Mouse (Mus musculus) MEL (cell line): ENCODE measurements around the gene Hoxc10. TPM values are rescaled to one million over a fixed set of nuclear protein-coding genes. Genes with fewer than 3 reads are reported as not detected.

Source experiments
- DNase-seq: peaks from one replicate; pipeline ENCODE4 v3.0.0; 2011; ENCODE audit warnings: low read depth, low spot score
- H3K27ac ChIP-seq: 2 replicates; pipeline ENCODE4 v1.5.1; 2012; ENCODE audit warnings: low read depth, mild to moderate bottlenecking, control low read depth, low read length, moderate library complexity; ENCODE audit not compliant: control insufficient read depth
- H3K27me3 ChIP-seq, 2 experiments: fragments of 150-350 bp in 1 of 2; sonication (generic) in 1 of 2; 2 replicates each; pipeline ENCODE4 v1.6.1; 2012; ENCODE audit warnings: low read length in 2 of 2, mild to moderate bottlenecking in 2 of 2, improper control_type of control experiment in 1 of 2, moderate library complexity in 1 of 2; ENCODE audit not compliant: insufficient read depth in 2 of 2, control insufficient read depth in 1 of 2
- H3K36me3 ChIP-seq, 2 experiments: 2 replicates each; pipeline ENCODE4 v1.6.1; 2012 to 2014; ENCODE audit warnings: low read length in 2 of 2, improper control_type of control experiment in 1 of 2, inconsistent platforms in 1 of 2, mild to moderate bottlenecking in 1 of 2; ENCODE audit not compliant: insufficient read depth in 2 of 2, control insufficient read depth in 1 of 2
- H3K4me1 ChIP-seq, 2 experiments: fragments of 150-350 bp in 1 of 2; sonication (generic) in 1 of 2; 2 replicates each; pipeline ENCODE4 v1.6.1; 2012; ENCODE audit warnings: low read length in 2 of 2, improper control_type of control experiment in 1 of 2, mild to moderate bottlenecking in 1 of 2; ENCODE audit not compliant: insufficient read depth in 2 of 2, control insufficient read depth in 1 of 2
- H3K4me3 ChIP-seq, 2 experiments: fragments of 150-350 bp in 1 of 2; sonication (generic) in 1 of 2; 2 replicates each; pipeline ENCODE4 v1.5.1; 2012; ENCODE audit warnings: low read depth in 2 of 2, low read length in 2 of 2, mild to moderate bottlenecking in 2 of 2, moderate library complexity in 2 of 2, control low read depth in 1 of 2, improper control_type of control experiment in 1 of 2; ENCODE audit not compliant: control insufficient read depth in 1 of 2, insufficient read depth in 1 of 2
- H3K79me2 ChIP-seq: 2 replicates; pipeline ENCODE4 v1.6.1; 2012; ENCODE audit warnings: mild to moderate bottlenecking, low read length, moderate library complexity; ENCODE audit not compliant: control insufficient read depth, poor library complexity, insufficient read depth
- H3K9ac ChIP-seq: 2 replicates; pipeline ENCODE4 v1.6.1; 2012; ENCODE audit warnings: low read depth, mild to moderate bottlenecking, control low read depth, low read length, moderate library complexity; ENCODE audit not compliant: control insufficient read depth, poor library complexity, severe bottlenecking
- H3K9me3 ChIP-seq: fragments of 150-350 bp; sonication (generic); replicated peaks from 2 replicates; pipeline ENCODE4 v1.6.1; 2012; ENCODE audit warnings: mild to moderate bottlenecking, low read length, improper control_type of control experiment, moderate library complexity; ENCODE audit not compliant: insufficient read depth
- BHLHE40 ChIP-seq: IDR thresholded peaks from 2 replicates; pipeline ENCODE4 v1.6.1; 2012; ENCODE audit warnings: low read depth, mild to moderate bottlenecking, inconsistent platforms, low read length, improper control_type of control experiment, borderline replicate concordance
- CTCF ChIP-seq, 3 experiments: IDR thresholded peaks in 2 of 3; conservative IDR thresholded peaks in 1 of 3; 2 replicates each; pipeline ENCODE4 v1.5.1; 2011 to 2012; ENCODE audit warnings: low read length in 3 of 3, low read depth in 2 of 3, mild to moderate bottlenecking in 2 of 3, improper control_type of control experiment in 1 of 3, inconsistent platforms in 1 of 3, mixed read lengths in 1 of 3, moderate library complexity in 1 of 3; ENCODE audit not compliant: control insufficient read depth in 1 of 3, insufficient read depth in 1 of 3, poor library complexity in 1 of 3, severe bottlenecking in 1 of 3
- ETS1 ChIP-seq: IDR thresholded peaks from 2 replicates; pipeline ENCODE4 v1.6.1; 2012; ENCODE audit warnings: low read depth, mild to moderate bottlenecking, inconsistent platforms, low read length, improper control_type of control experiment, moderate library complexity
- GABPA ChIP-seq: IDR thresholded peaks from 2 replicates; pipeline ENCODE4 v1.6.1; 2012; ENCODE audit warnings: low read depth, mild to moderate bottlenecking, inconsistent platforms, low read length, improper control_type of control experiment, moderate library complexity
- HCFC1 ChIP-seq: IDR thresholded peaks from 2 replicates; pipeline ENCODE4 v1.6.1; 2012; ENCODE audit warnings: low read depth, mild to moderate bottlenecking, inconsistent platforms, low read length, improper control_type of control experiment, moderate library complexity
- KAT2A ChIP-seq: conservative IDR thresholded peaks from 2 replicates; pipeline ENCODE4 v1.6.1; 2012; ENCODE audit warnings: low read depth, low read length, improper control_type of control experiment, inconsistent platforms
- MAFK ChIP-seq: IDR thresholded peaks from 2 replicates; pipeline ENCODE4 v1.6.1; 2011; ENCODE audit warnings: low read depth, mild to moderate bottlenecking, low read length, improper control_type of control experiment, borderline replicate concordance
- MAX ChIP-seq: IDR thresholded peaks from 2 replicates; pipeline ENCODE4 v1.6.1; 2011; ENCODE audit warnings: low read length, improper control_type of control experiment
- MEF2A ChIP-seq: IDR thresholded peaks from 2 replicates; pipeline ENCODE4 v1.6.1; 2014; ENCODE audit warnings: low read depth, mild to moderate bottlenecking, inconsistent platforms, low read length, improper control_type of control experiment; ENCODE audit not compliant: poor library complexity, insufficient replicate concordance, severe bottlenecking; ENCODE audit errors: extremely low read depth
- NELFE ChIP-seq: IDR thresholded peaks from 2 replicates; pipeline ENCODE4 v1.6.1; 2011; ENCODE audit warnings: low read depth, low read length, improper control_type of control experiment
- POLR2A ChIP-seq, 2 experiments: IDR thresholded peaks; 2 replicates each; pipeline ENCODE4 v1.6.1; 2011 to 2012; ENCODE audit warnings: low read length in 2 of 2, mild to moderate bottlenecking in 2 of 2, control low read depth in 1 of 2, improper control_type of control experiment in 1 of 2, low read depth in 1 of 2, moderate library complexity in 1 of 2; ENCODE audit not compliant: control insufficient read depth in 1 of 2, insufficient read depth in 1 of 2, poor library complexity in 1 of 2
- POLR2AphosphoS2 ChIP-seq: IDR thresholded peaks from 2 replicates; pipeline ENCODE4 v1.6.1; 2011; ENCODE audit warnings: low read length, improper control_type of control experiment
- POLR2AphosphoS5 ChIP-seq: IDR thresholded peaks from 2 replicates; pipeline ENCODE4 v1.6.1; 2012; ENCODE audit warnings: low read depth, borderline replicate concordance, mild to moderate bottlenecking, inconsistent platforms, low read length, moderate library complexity, mixed read lengths
- RAD21 ChIP-seq: IDR thresholded peaks from 2 replicates; pipeline ENCODE4 v1.6.1; 2011; ENCODE audit warnings: mild to moderate bottlenecking, low read depth, low read length, improper control_type of control experiment
- SIN3A ChIP-seq: IDR thresholded peaks from 2 replicates; pipeline ENCODE4 v1.6.1; 2012; ENCODE audit warnings: low read length, improper control_type of control experiment, inconsistent platforms
- SMC3 ChIP-seq: IDR thresholded peaks from 2 replicates; pipeline ENCODE4 v1.6.1; 2011; ENCODE audit warnings: low read depth, low read length, improper control_type of control experiment
- USF2 ChIP-seq, 2 experiments: IDR thresholded peaks; 2 replicates each; pipeline ENCODE4 v1.6.1; 2011 to 2012; ENCODE audit warnings: improper control_type of control experiment in 2 of 2, low read length in 2 of 2, borderline replicate concordance in 1 of 2, inconsistent platforms in 1 of 2, low read depth in 1 of 2, mild to moderate bottlenecking in 1 of 2; ENCODE audit not compliant: insufficient read depth in 1 of 2
- ZC3H11A ChIP-seq: IDR thresholded peaks from 2 replicates; pipeline ENCODE4 v1.6.1; 2012; ENCODE audit warnings: low read depth, mild to moderate bottlenecking, inconsistent platforms, low read length, improper control_type of control experiment
- ZKSCAN1 ChIP-seq: IDR thresholded peaks from 2 replicates; pipeline ENCODE4 v1.6.1; 2012; ENCODE audit warnings: low read depth, mild to moderate bottlenecking, inconsistent platforms, low read length, improper control_type of control experiment, moderate library complexity
- ZMIZ1 ChIP-seq: IDR thresholded peaks from 2 replicates; pipeline ENCODE4 v1.6.1; 2012; ENCODE audit warnings: low read depth, mild to moderate bottlenecking, inconsistent platforms, low read length, improper control_type of control experiment, moderate library complexity
- ZNF384 ChIP-seq: IDR thresholded peaks from 2 replicates; pipeline ENCODE4 v1.6.1; 2012; ENCODE audit warnings: low read depth, mild to moderate bottlenecking, inconsistent platforms, low read length, improper control_type of control experiment
- polyA plus RNA-seq, 2 experiments: library from polyadenylated mRNA; stranded (reverse) in 1 of 2; unstranded in 1 of 2; fragments of >175 nt in 1 of 2; fragments of >200 nt in 1 of 2; gene quantifications; 2 replicates each; pipeline versions ENCODE4 v1.2.1 to v1.2.4; 2012; ENCODE audit warnings: low replicate concordance in 2 of 2, low read depth in 1 of 2; ENCODE audit not compliant: insufficient read length in 2 of 2, insufficient read depth in 1 of 2, missing spikeins in 1 of 2
- total RNA-seq: library from RNA; depleted of rRNA; stranded (reverse); fragments of 300-350 nt; gene quantifications from 2 replicates; pipeline ENCODE4 v1.2.3, GENCODE M21; 2012

Hoxc10 gene
- total and polyA plus RNA-seq, 3 experiments, result 6.8 to 24.8 TPM; not detected in 1

DNA sequence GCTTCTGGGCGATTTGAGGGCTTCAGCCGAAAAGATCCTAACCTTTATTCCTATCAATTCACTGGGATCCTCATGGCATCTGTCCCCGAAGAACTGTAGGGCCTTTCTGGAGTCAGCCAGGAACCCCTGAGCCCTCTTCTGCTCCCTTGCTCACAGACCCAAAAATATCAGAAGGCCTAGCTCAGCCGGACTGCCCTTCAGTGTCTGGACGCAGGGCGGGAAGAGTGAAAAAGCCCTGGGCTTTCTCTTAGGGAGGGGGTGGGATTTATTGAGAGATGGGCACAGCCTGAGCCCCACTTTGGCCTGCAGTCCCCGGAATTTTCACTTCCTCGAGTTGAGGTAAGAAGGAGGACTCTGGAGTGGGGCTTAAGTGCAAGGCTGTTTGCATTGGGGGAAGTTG is 3.3 kb upstream of the Hoxc10 start:
- no peaks in the 10 kb centered on the region for H3K9me3 ChIP-seq
- H3K4me3 ChIP-seq, result no peak overlapping the region
- H3K79me2 ChIP-seq, result peaks cover 15% of the 10 kb centered on the region
- no peak overlapping the region for H3K9ac ChIP-seq
- no peaks in the 10 kb centered on the region; a peak in 2 of 4 replicates for H3K36me3 ChIP-seq
- TF ChIP-seq BHLHE40 (no peak), GABPA (no peak), ZKSCAN1 (no peak), SIN3A (no peak), HCFC1 (no peak), RAD21 (no peak), POLR2AphosphoS2 (no peak), ZNF384 (no peak), SMC3 (no peak), NELFE (no peak), MAX (no peak), POLR2AphosphoS5 (no peak), USF2 (IDR thresholded peaks at IDR 0.05; ENCODE audit: borderline replicate concordance in 1 of 2, insufficient read depth in 1 of 2, low read depth in 1 of 2, low read length in 2 of 2) (no peak), ETS1 (no peak), POLR2A (IDR thresholded peaks at IDR 0.05; ENCODE audit: control insufficient read depth in 1 of 2, insufficient read depth in 1 of 2, low read depth in 1 of 2, low read length in 2 of 2, poor library complexity in 1 of 2) (no peak), ZMIZ1 (no peak), KAT2A (no peak), MAFK (no peak), CTCF (IDR thresholded peaks at IDR 0.05 in 2 of 3, conservative IDR thresholded peaks at IDR 0.05 in 1 of 3; ENCODE audit: control insufficient read depth in 1 of 3, insufficient read depth in 1 of 3, low read depth in 2 of 3, low read length in 3 of 3, poor library complexity in 1 of 3, severe bottlenecking in 1 of 3) (no peak), ZC3H11A (no peak)
- peaks cover 26 to 46% of the 10 kb centered on the region in 2 experiments for H3K27me3 ChIP-seq
- no peak for DNase-seq
- H3K27ac ChIP-seq, result no peak overlapping the region
- peaks cover under 1 to 4% of the 10 kb centered on the region in 2 experiments; a peak in 1 of 4 replicates for H3K4me1 ChIP-seq

DNA sequence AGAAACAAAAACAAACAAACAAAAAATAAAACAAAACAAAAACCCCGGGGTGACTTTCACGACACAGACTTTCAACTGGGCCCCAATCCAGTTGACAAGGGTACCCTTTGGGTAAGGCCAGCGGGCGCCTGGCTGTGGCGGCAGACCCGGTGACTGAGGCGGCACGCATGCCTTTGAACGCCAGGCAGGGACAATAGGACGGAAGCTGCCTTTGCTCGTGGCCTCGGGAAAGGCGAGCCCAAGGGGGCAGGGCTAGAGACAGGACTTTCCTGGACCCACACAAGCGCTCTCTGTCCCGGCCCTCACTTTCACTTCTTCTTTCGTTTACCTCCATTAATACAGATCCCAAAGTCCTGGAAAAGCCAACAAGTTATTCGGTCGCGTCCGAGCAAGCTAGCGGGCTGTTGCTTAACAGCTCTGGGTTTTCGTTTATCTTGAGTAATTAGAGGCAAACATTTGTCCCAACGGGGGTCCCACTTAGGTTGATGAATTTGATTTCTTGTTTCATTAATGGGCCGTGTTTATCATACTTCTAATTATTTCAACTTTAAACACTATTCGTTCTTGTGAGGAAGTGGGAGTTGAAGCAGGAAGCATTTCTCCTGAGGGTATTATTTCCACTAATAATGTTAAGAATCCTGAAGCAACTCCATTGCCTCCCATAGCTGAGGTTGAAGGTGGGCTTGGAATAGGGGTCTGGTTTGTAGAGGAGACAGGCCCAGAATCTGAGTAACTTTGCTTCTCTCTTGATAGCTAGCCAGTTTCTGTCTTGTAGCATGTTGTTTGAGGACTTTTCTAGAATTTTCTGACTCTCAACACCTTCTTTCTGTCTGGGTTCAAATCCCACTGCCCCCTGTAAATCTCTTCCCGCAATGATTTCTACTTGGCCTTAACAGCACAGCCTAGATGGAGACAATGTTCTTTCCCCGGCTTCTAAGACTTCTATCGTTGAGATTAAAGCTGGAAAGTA is 2.6 kb upstream of the Hoxc10 start:
- Histone ChIP-seq H3K27me3 (peaks cover 24 to 39% of the 10 kb centered on the region in 2 experiments), H3K4me1 (peaks cover 2 to 10% of the 10 kb centered on the region in 2 experiments; a peak in 3 of 4 replicates), H3K4me3 (no peak overlapping the region), H3K36me3 (peaks cover 0 to 6% of the 10 kb centered on the region in 2 experiments; a peak in 2 of 4 replicates), H3K9ac (no peak overlapping the region), H3K27ac (no peak overlapping the region), H3K79me2 (peaks cover 21% of the 10 kb centered on the region), H3K9me3 (no peaks in the 10 kb centered on the region)
- no peak for DNase-seq
- no peak for TF ChIP-seq MEF2A
- no peak for TF ChIP-seq SIN3A
- TF ChIP-seq POLR2AphosphoS5, result no peak
